Mouse (Mus musculus) MEL (cell line): ENCODE results near the gene Il17rb. TPM values are rescaled to one million over a fixed set of nuclear protein-coding genes. Genes with fewer than 3 reads are reported as not detected.

ENCODE experiments used
- DNase-seq: peaks from one replicate; pipeline ENCODE4 v3.0.0; 2011; ENCODE audit warnings: low read depth, low spot score
- H3K27ac ChIP-seq: 2 replicates; pipeline ENCODE4 v1.5.1; 2012; ENCODE audit warnings: low read depth, mild to moderate bottlenecking, control low read depth, low read length, moderate library complexity; ENCODE audit not compliant: control insufficient read depth
- H3K27me3 ChIP-seq, 2 experiments: fragments of 150-350 bp in 1 of 2; sonication (generic) in 1 of 2; 2 replicates each; pipeline ENCODE4 v1.6.1; 2012; ENCODE audit warnings: low read length in 2 of 2, mild to moderate bottlenecking in 2 of 2, improper control_type of control experiment in 1 of 2, moderate library complexity in 1 of 2; ENCODE audit not compliant: insufficient read depth in 2 of 2, control insufficient read depth in 1 of 2
- H3K36me3 ChIP-seq, 2 experiments: 2 replicates each; pipeline ENCODE4 v1.6.1; 2012 to 2014; ENCODE audit warnings: low read length in 2 of 2, improper control_type of control experiment in 1 of 2, inconsistent platforms in 1 of 2, mild to moderate bottlenecking in 1 of 2; ENCODE audit not compliant: insufficient read depth in 2 of 2, control insufficient read depth in 1 of 2
- H3K4me1 ChIP-seq, 2 experiments: fragments of 150-350 bp in 1 of 2; sonication (generic) in 1 of 2; 2 replicates each; pipeline ENCODE4 v1.6.1; 2012; ENCODE audit warnings: low read length in 2 of 2, improper control_type of control experiment in 1 of 2, mild to moderate bottlenecking in 1 of 2; ENCODE audit not compliant: insufficient read depth in 2 of 2, control insufficient read depth in 1 of 2
- H3K4me3 ChIP-seq, 2 experiments: fragments of 150-350 bp in 1 of 2; sonication (generic) in 1 of 2; 2 replicates each; pipeline ENCODE4 v1.5.1; 2012; ENCODE audit warnings: low read depth in 2 of 2, low read length in 2 of 2, mild to moderate bottlenecking in 2 of 2, moderate library complexity in 2 of 2, control low read depth in 1 of 2, improper control_type of control experiment in 1 of 2; ENCODE audit not compliant: control insufficient read depth in 1 of 2, insufficient read depth in 1 of 2
- H3K79me2 ChIP-seq: 2 replicates; pipeline ENCODE4 v1.6.1; 2012; ENCODE audit warnings: mild to moderate bottlenecking, low read length, moderate library complexity; ENCODE audit not compliant: control insufficient read depth, poor library complexity, insufficient read depth
- H3K9ac ChIP-seq: 2 replicates; pipeline ENCODE4 v1.6.1; 2012; ENCODE audit warnings: low read depth, mild to moderate bottlenecking, control low read depth, low read length, moderate library complexity; ENCODE audit not compliant: control insufficient read depth, poor library complexity, severe bottlenecking
- H3K9me3 ChIP-seq: fragments of 150-350 bp; sonication (generic); replicated peaks from 2 replicates; pipeline ENCODE4 v1.6.1; 2012; ENCODE audit warnings: mild to moderate bottlenecking, low read length, improper control_type of control experiment, moderate library complexity; ENCODE audit not compliant: insufficient read depth
- BHLHE40 ChIP-seq: IDR thresholded peaks from 2 replicates; pipeline ENCODE4 v1.6.1; 2012; ENCODE audit warnings: low read depth, mild to moderate bottlenecking, inconsistent platforms, low read length, improper control_type of control experiment, borderline replicate concordance
- CHD1 ChIP-seq: IDR thresholded peaks from 2 replicates; pipeline ENCODE4 v1.6.1; 2012; ENCODE audit warnings: low read depth, mild to moderate bottlenecking, inconsistent platforms, low read length, improper control_type of control experiment
- CHD2 ChIP-seq: IDR thresholded peaks from 2 replicates; pipeline ENCODE4 v1.6.1; 2011; ENCODE audit warnings: low read length, improper control_type of control experiment
- ELF1 ChIP-seq: IDR thresholded peaks from 2 replicates; pipeline ENCODE4 v1.6.1; 2014; ENCODE audit warnings: low read depth, mild to moderate bottlenecking, inconsistent platforms, low read length, improper control_type of control experiment, moderate library complexity
- ETS1 ChIP-seq: IDR thresholded peaks from 2 replicates; pipeline ENCODE4 v1.6.1; 2012; ENCODE audit warnings: low read depth, mild to moderate bottlenecking, inconsistent platforms, low read length, improper control_type of control experiment, moderate library complexity
- GABPA ChIP-seq: IDR thresholded peaks from 2 replicates; pipeline ENCODE4 v1.6.1; 2012; ENCODE audit warnings: low read depth, mild to moderate bottlenecking, inconsistent platforms, low read length, improper control_type of control experiment, moderate library complexity
- GATA1 ChIP-seq: IDR thresholded peaks from 2 replicates; pipeline ENCODE4 v1.6.1; 2011; ENCODE audit warnings: low read depth, low read length, improper control_type of control experiment
- MAFK ChIP-seq: IDR thresholded peaks from 2 replicates; pipeline ENCODE4 v1.6.1; 2011; ENCODE audit warnings: low read depth, mild to moderate bottlenecking, low read length, improper control_type of control experiment, borderline replicate concordance
- MAZ ChIP-seq: IDR thresholded peaks from 2 replicates; pipeline ENCODE4 v1.6.1; 2012; ENCODE audit warnings: low read depth, mild to moderate bottlenecking, inconsistent platforms, low read length, improper control_type of control experiment
- MYB ChIP-seq: IDR thresholded peaks from 2 replicates; pipeline ENCODE4 v1.6.1; 2011; ENCODE audit warnings: mild to moderate bottlenecking, low read depth, low read length, improper control_type of control experiment
- NRF1 ChIP-seq: IDR thresholded peaks from 2 replicates; pipeline ENCODE4 v1.6.1; 2014; ENCODE audit warnings: low read depth, mild to moderate bottlenecking, inconsistent platforms, low read length, improper control_type of control experiment, moderate library complexity; ENCODE audit not compliant: poor library complexity, insufficient read depth, severe bottlenecking
- POLR2A ChIP-seq, 2 experiments: IDR thresholded peaks; 2 replicates each; pipeline ENCODE4 v1.6.1; 2011 to 2012; ENCODE audit warnings: low read length in 2 of 2, mild to moderate bottlenecking in 2 of 2, control low read depth in 1 of 2, improper control_type of control experiment in 1 of 2, low read depth in 1 of 2, moderate library complexity in 1 of 2; ENCODE audit not compliant: control insufficient read depth in 1 of 2, insufficient read depth in 1 of 2, poor library complexity in 1 of 2
- POLR2AphosphoS2 ChIP-seq: IDR thresholded peaks from 2 replicates; pipeline ENCODE4 v1.6.1; 2011; ENCODE audit warnings: low read length, improper control_type of control experiment
- RAD21 ChIP-seq: IDR thresholded peaks from 2 replicates; pipeline ENCODE4 v1.6.1; 2011; ENCODE audit warnings: mild to moderate bottlenecking, low read depth, low read length, improper control_type of control experiment
- RCOR1 ChIP-seq: IDR thresholded peaks from 2 replicates; pipeline ENCODE4 v1.6.1; 2012; ENCODE audit warnings: low read depth, mild to moderate bottlenecking, inconsistent platforms, low read length, improper control_type of control experiment
- SMC3 ChIP-seq: IDR thresholded peaks from 2 replicates; pipeline ENCODE4 v1.6.1; 2011; ENCODE audit warnings: low read depth, low read length, improper control_type of control experiment
- TAL1 ChIP-seq: IDR thresholded peaks from 2 replicates; pipeline ENCODE4 v1.6.1; 2012; ENCODE audit warnings: mild to moderate bottlenecking, inconsistent platforms, low read length, moderate library complexity, mixed read lengths
- USF1 ChIP-seq: IDR thresholded peaks from 2 replicates; pipeline ENCODE4 v1.6.1; 2014; ENCODE audit warnings: low read depth, mild to moderate bottlenecking, inconsistent platforms, low read length, improper control_type of control experiment, moderate library complexity
- ZKSCAN1 ChIP-seq: IDR thresholded peaks from 2 replicates; pipeline ENCODE4 v1.6.1; 2012; ENCODE audit warnings: low read depth, mild to moderate bottlenecking, inconsistent platforms, low read length, improper control_type of control experiment, moderate library complexity
- polyA plus RNA-seq, 2 experiments: library from polyadenylated mRNA; stranded (reverse) in 1 of 2; unstranded in 1 of 2; fragments of >175 nt in 1 of 2; fragments of >200 nt in 1 of 2; gene quantifications; 2 replicates each; pipeline versions ENCODE4 v1.2.1 to v1.2.4; 2012; ENCODE audit warnings: low replicate concordance in 2 of 2, low read depth in 1 of 2; ENCODE audit not compliant: insufficient read length in 2 of 2, insufficient read depth in 1 of 2, missing spikeins in 1 of 2
- total RNA-seq: library from RNA; depleted of rRNA; stranded (reverse); fragments of 300-350 nt; gene quantifications from 2 replicates; pipeline ENCODE4 v1.2.3, GENCODE M21; 2012

The Il17rb gene
- total and polyA plus RNA-seq, 3 experiments: 0.08 to 0.13 TPM; not detected in 1

DNA sequence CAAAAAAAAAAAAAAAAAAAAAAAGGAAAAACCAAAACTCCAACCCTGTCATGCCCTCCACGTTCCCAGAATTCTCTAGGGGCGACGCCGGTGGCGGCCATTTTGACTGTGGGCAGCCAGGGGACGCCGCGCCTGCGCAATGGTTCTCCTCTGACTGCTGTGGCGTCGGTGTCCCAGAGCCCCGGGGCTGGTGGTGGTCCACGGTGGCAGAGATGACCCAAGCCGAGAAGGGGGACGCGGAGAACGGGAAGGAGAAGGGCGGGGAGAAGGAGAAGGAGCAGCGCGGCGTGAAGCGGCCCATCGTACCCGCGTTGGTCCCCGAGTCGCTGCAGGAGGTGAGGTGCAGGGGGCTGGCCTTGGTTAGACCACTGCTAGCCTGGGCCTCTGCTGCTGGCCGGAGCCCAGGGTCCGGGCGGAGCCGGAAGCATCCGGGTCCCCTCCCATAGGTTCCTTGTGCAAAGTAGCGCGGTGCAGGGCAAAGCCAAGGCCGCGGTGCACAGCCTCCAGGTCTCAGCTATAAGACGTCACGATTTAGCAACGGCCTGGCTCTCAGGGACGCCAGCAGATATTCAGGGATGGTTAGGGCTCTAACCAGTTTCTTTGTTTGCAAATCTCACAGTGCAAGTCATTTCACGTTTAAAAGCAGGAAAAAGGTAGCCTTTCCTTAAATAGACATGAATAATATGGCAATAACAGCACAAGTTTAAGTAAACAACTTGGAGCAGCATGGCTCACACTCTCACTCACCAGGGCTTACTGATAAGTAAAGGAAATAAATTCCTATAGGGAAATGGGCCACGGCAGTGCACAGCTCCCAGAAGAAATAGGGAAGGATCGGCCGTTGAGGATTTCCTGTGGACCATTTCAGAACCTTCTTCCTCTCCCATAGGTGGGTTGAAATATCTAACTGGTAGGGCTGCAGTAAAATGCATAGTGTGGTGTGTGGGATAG is 30.2 kb downstream of the Il17rb start, which contains the start of gene Actr8 (continued):
- no peak for TF ChIP-seq RAD21
- no peak for TF ChIP-seq SMC3

DNA sequence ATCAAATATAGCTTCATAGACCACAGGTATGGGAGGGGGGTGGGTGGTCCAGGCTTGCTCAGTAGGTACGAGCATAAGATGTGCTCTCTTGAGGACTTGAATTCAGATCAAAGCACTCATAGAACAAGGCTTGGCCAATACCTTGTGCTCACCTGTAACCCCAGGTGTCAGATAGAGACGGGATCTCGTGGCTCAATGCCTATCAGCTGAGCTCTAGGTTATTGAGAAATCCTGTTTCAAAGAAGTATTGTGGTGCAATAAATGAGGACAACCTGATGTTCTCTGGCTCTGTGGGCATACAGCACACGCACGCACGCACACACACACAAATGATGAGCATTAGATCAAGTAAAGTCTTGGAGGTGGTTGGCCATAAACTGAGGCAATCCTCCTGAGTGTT is 31.8 kb downstream of the Il17rb start:
- TF ChIP-seq ZKSCAN1 (no peak), CHD1 (no peak), BHLHE40 (no peak), MYB (no peak), GATA1 (no peak), POLR2A (IDR thresholded peaks at IDR 0.05; ENCODE audit: control insufficient read depth in 1 of 2, insufficient read depth in 1 of 2, low read depth in 1 of 2, low read length in 2 of 2, poor library complexity in 1 of 2) (no peak), CHD2 (no peak), ETS1 (no peak), GABPA (no peak), USF1 (no peak), MAZ (no peak), TAL1 (no peak), ELF1 (no peak), RCOR1 (no peak), POLR2AphosphoS2 (no peak), MAFK (no peak), RAD21 (no peak), NRF1 (no peak)
- Histone ChIP-seq H3K79me2 (peaks cover 19% of the 10 kb centered on the region), H3K27ac (no peak overlapping the region), H3K36me3 (peaks cover 2 to 16% of the 10 kb centered on the region in 2 experiments; a peak in 3 of 4 replicates), H3K9ac (no peak overlapping the region), H3K4me3 (no peak overlapping the region), H3K9me3 (no peaks in the 10 kb centered on the region), H3K27me3 (no peaks in the 10 kb centered on the region), H3K4me1 (peaks cover 5 to 26% of the 10 kb centered on the region in 2 experiments; a peak in 3 of 4 replicates)
- no peak for DNase-seq
